Mouse (Mus musculus) midbrain, embryonic 12.5 days (tissue): Measurements from ENCODE around the gene Lmntd1. TPM values are rescaled to one million over a fixed set of nuclear protein-coding genes. Genes with fewer than 3 reads are reported as not detected.
A peak's percentile ranks its signal among the peaks of the same experiment; 100 is the strongest.

Experiments used
- ATAC-seq: fragments of 200-750 bp; cut with Nextera tagmentation; 2 replicates; pipeline ENCODE4 v1.8.0; 2017; ENCODE audit warnings: low read depth, moderate TSS enrichment, moderate library complexity; ENCODE audit not compliant: low FRiP score
- H3K27ac ChIP-seq: fragments of 300-500 bp; sonication (generic); replicated peaks from 2 replicates; pipeline ENCODE4 v1.5.1; 2016; ENCODE audit warnings: mild to moderate bottlenecking
- H3K27me3 ChIP-seq: fragments of 300-500 bp; sonication (generic); 2 replicates; pipeline ENCODE4 v1.6.1; 2016; ENCODE audit warnings: mild to moderate bottlenecking
- H3K36me3 ChIP-seq: fragments of 300-500 bp; sonication (generic); 2 replicates; pipeline ENCODE4 v1.6.1; 2016
- H3K4me1 ChIP-seq: fragments of 300-500 bp; sonication (generic); 2 replicates; pipeline ENCODE4 v1.6.1; 2016
- H3K4me2 ChIP-seq: fragments of 300-500 bp; sonication (generic); replicated peaks from 2 replicates; pipeline ENCODE4 v1.6.1; 2016; ENCODE audit warnings: mild to moderate bottlenecking, moderate library complexity
- H3K4me3 ChIP-seq: fragments of 300-500 bp; sonication (generic); 2 replicates; pipeline ENCODE4 v1.5.1; 2016; ENCODE audit warnings: mild to moderate bottlenecking
- H3K9ac ChIP-seq: fragments of 300-500 bp; sonication (generic); replicated peaks from 2 replicates; pipeline ENCODE4 v1.6.1; 2016; ENCODE audit warnings: mild to moderate bottlenecking, moderate library complexity
- H3K9me3 ChIP-seq: fragments of 300-500 bp; sonication (generic); 2 replicates; pipeline ENCODE4 v1.6.1; 2016; ENCODE audit warnings: mild to moderate bottlenecking
- whole genome bisulfite sequencing: fragments of 180-500 bp; shearing (Covaris S2); methylation state at CpG from one replicate; pipeline ENCODE4 v1.1.7; 2016; 5-methylcytosine and 5-hydroxymethylcytosine counted together
- polyA plus RNA-seq: library from polyadenylated mRNA; unstranded; fragments of >200 nt; fragmentation: Nextera tagmentation; extraction: Ambion mirVana; gene quantifications from 2 replicates; pipeline ENCODE4 v1.2.1, GENCODE M21; 2016

The Lmntd1 gene
- polyA plus RNA-seq, 1 experiment from 2014 or later: 0.46 TPM

DNA sequence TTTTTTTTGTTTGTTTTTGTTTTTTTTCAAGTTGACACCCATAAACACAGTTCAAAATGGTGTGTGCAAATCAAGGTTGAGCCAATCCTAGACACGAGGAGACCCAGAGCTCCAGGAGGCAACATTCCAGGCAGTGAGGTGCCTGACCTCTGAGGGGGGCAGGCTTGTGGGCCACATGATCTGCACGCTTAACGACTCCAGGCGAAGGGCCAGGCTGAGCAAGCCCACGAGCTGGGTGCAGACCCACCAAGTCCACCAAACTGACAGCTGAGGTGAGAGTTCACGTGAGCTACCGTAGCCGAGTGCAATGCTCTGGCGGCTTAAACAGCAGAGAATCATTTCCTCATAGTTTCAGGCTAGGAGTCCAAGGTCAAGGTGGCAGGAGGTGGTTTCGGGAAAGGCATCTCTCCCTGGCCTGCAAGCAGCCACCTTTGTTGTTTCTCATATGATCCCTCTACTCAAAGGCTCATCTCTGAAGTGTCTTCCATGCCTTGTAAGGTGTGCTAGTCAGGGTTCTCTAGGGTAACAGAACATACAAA, 136.7 kb downstream of the Lmntd1 start:
- Histone ChIP-seq H3K4me3 (no peak overlapping the region), H3K4me1 (peaks cover 9% of the 10 kb centered on the region), H3K9me3 (no peaks in the 10 kb centered on the region), H3K36me3 (no peaks in the 10 kb centered on the region), H3K27me3 (peaks cover 20% of the 10 kb centered on the region; the same call in 1 of the 2 replicates), H3K9ac (no peak overlapping the region), H3K27ac (no peak overlapping the region; the same call in 1 of the 2 replicates), H3K4me2 (no peak overlapping the region)
- ATAC-seq: no peak
- WGBS: 67% methylated on average over 10 of the region's 10 CpGs

DNA sequence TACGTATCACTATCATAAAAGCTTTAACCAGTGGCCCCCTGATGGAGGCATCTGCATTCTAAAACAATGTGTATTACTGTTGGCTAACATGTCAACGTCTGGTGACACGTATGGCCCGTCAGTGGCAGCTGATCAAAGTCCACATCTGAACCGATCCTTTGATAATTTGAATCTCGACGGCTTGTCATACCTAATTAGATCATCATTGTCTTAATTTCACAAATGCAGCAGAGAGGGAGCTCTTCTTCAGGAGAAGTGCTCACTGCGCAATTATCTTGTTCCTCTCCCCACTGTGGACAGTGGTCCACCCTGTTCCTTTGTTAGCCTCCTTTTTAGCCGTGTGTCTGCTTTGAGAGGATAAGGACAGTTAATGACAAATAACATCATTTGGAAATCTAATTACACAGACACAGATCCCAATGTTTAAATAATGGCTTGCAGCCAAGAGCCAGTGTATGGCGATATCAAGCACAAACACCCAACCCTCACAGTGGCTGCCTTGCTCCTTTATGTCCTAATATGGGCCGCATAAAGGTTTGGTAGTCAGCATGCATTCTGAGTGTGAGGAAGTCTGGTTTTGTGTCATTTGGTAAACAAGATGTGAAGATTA, 142.4 kb downstream of the Lmntd1 start:
- peak; percentile 21; the same call in 1 of the 2 replicates for ATAC-seq
- Histone ChIP-seq H3K9me3 (no peaks in the 10 kb centered on the region), H3K27ac (no peak overlapping the region), H3K27me3 (0 out of 2 replicates have a peak, but pooled peaks cover 7% of the 10 kb centered on the region), H3K4me3 (no peak overlapping the region), H3K9ac (no peak overlapping the region), H3K4me1 (peaks cover 9% of the 10 kb centered on the region; the same call in 1 of the 2 replicates), H3K36me3 (no peaks in the 10 kb centered on the region), H3K4me2 (no peak overlapping the region)
- 66% methylated on average over 11 of the region's 11 CpGs for WGBS

DNA sequence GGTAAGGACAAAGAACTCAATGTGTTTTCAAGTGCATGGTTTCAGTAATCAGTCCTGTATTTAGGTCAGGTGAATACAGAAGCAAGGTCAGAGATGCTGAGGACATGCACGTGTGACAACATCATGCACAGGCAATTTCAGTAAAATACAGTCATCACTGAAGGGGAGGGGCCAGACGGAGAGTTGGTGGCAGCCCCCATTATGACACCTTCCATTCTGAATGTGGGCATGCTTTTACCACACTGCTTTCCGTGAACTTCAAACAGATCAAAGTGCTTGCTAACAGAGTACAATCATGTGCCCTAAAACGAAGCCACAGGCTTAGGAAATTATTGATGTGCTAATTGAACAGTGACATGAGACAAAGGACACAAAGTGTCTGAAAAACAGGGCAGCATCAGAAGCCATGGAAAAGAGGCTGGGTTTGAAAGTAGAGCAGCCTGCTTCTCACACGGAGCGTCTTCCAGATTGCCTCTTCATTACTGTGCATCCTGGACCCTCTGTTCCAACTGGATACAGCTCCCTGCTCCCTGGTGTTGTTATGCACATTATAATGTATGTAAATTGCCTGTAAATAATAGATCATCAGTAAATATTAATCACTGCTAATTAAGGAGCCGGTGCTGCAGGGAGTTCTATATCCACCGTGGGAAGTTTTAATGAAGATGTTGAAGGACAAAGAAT, 144.7 kb downstream of the Lmntd1 start:
- no peak overlapping the region for H3K27ac ChIP-seq
- 67% methylated on average over 8 of the region's 8 CpGs for WGBS
- H3K27me3 ChIP-seq: 0 out of 2 replicates have a peak, but pooled peaks cover 7% of the 10 kb centered on the region
- H3K4me3 ChIP-seq: no peak overlapping the region
- no peaks in the 10 kb centered on the region for H3K9me3 ChIP-seq
- H3K36me3 ChIP-seq: no peaks in the 10 kb centered on the region
- H3K4me2 ChIP-seq: no peak overlapping the region
- ATAC-seq: no peak
- no peak overlapping the region for H3K9ac ChIP-seq
- peaks cover 9% of the 10 kb centered on the region; the same call in 1 of the 2 replicates for H3K4me1 ChIP-seq

DNA sequence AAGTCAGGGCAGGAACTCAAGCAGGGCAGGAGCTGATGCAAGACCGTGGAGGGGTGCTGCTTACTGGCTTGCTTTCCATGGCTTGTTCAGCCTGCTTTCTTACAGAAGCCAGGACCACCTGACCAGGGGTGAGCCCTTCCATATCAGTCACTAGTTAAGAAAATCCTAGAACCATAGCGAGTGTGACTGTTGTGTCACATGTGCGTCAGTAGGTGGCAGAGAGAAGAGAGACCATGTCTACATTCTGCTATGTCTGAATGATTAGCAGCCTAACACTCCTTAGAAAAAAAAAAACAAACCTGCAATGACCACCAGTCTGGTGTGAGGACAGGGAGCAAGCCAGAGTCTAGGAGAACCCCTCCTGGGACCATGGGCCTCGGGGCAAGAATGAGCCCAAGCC, 150.1 kb downstream of the Lmntd1 start:
- H3K27me3 ChIP-seq: no peaks in the 10 kb centered on the region
- no peak overlapping the region for H3K27ac ChIP-seq
- WGBS: 85% methylated on average over 4 of the region's 4 CpGs
- H3K4me1 ChIP-seq: no peaks in the 10 kb centered on the region
- H3K9me3 ChIP-seq: no peaks in the 10 kb centered on the region
- no peak overlapping the region for H3K4me2 ChIP-seq
- H3K9ac ChIP-seq: no peak overlapping the region
- H3K4me3 ChIP-seq: no peak overlapping the region
- no peak for ATAC-seq
- H3K36me3 ChIP-seq: no peaks in the 10 kb centered on the region

- H3K9ac ChIP-seq: no peak overlapping the region
- no peaks in the 10 kb centered on the region for H3K9me3 ChIP-seq
- H3K36me3 ChIP-seq: no peaks in the 10 kb centered on the region
- no peak overlapping the region for H3K4me3 ChIP-seq
- H3K4me1 ChIP-seq: no peaks in the 10 kb centered on the region
- no peak for ATAC-seq
- H3K4me2 ChIP-seq: no peak overlapping the region
- H3K27ac ChIP-seq: no peak overlapping the region
- no peaks in the 10 kb centered on the region for H3K27me3 ChIP-seq
- 87% methylated on average over 12 of the region's 12 CpGs for WGBS
These were observed 151.4 kb downstream of the Lmntd1 start for GRCm38 (mm10) chr6:145462677-145463245.

DNA sequence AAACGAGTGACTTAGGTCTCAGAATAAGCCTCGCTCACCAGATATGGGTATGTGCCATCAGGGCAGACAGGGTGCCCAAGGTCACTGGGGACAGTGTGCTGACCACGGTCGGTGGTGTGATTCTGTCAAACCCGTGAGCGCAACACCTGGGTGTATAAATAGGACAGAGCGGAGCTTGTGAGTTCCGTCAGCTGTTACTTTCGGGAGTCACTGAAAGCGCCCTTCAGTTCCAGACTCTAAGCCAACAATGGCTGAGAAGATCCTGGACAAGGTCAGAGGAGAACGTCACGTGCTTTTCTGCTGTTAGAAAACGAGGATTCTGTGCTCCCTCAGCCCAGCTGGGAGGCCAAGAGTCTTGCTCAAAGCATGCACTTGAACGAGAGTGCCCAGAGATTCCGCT, 157.1 kb downstream of the Lmntd1 start:
- no peak for ATAC-seq
- Histone ChIP-seq H3K4me3 (no peak overlapping the region), H3K36me3 (no peaks in the 10 kb centered on the region), H3K4me2 (no peak overlapping the region), H3K9ac (no peak overlapping the region), H3K9me3 (no peaks in the 10 kb centered on the region), H3K4me1 (no peaks in the 10 kb centered on the region), H3K27me3 (no peaks in the 10 kb centered on the region), H3K27ac (no peak overlapping the region)
- WGBS: 87% methylated on average over 15 of the region's 15 CpGs

DNA sequence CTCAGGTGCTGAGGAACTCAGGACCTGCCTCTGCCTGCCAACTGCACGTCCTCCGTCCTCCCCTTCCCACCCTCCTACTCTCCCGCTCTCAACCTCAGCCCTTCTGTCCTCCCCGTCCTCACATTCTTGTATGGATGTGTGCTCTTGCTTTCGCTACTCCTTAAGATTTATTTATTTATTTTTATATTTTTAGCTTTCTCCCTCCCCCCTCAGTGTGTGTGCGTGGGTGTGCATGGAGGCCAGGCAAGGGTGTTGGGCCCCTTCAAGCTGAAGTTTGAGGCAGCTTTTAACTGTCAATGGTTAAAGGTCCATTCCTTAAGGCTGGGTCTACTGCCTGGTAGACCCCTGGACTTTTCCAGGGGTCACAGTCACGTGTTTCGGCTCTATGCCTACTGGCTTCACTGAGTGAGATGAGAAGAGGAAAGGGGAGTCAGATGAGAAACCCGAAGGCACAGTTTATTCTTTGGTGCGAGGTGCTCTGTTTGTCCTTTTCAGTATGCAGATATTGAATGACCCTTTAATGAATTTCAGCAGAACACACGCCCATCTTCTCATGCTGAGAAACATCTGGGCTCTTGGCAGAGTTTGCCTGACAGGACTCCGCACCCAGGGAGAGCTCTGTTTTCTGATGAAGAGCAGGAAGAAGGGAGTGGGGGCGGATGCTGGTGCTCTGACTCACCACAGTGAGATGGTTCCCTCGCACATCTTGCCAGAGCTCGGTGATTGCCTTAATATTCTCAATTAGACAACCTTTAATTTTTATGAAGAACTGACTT, 163.3 kb downstream of the Lmntd1 start:
- Histone ChIP-seq H3K4me2 (no peak overlapping the region), H3K4me3 (no peak overlapping the region), H3K9ac (no peak overlapping the region), H3K4me1 (no peaks in the 10 kb centered on the region), H3K27me3 (no peaks in the 10 kb centered on the region), H3K9me3 (no peaks in the 10 kb centered on the region), H3K36me3 (no peaks in the 10 kb centered on the region), H3K27ac (no peak overlapping the region)
- ATAC-seq: no peak
- 83% methylated on average over 15 of the region's 15 CpGs for WGBS

- no peak overlapping the region for H3K9ac ChIP-seq
- no peaks in the 10 kb centered on the region for H3K9me3 ChIP-seq
- H3K4me2 ChIP-seq: no peak overlapping the region
- no peak overlapping the region for H3K4me3 ChIP-seq
- H3K27me3 ChIP-seq: no peaks in the 10 kb centered on the region
- no peak for ATAC-seq
- no peaks in the 10 kb centered on the region for H3K4me1 ChIP-seq
- WGBS: 73% methylated on average over 2 of the region's 2 CpGs
- H3K27ac ChIP-seq: no peak overlapping the region
- H3K36me3 ChIP-seq: no peaks in the 10 kb centered on the region
These were observed 165.8 kb downstream of the Lmntd1 start for GRCm38 (mm10) chr6:145448361-145448760.

GRCm38 (mm10) chr6:145445811-145446500, 168.2 kb downstream of the Lmntd1 start:
- 86% methylated on average over 8 of the region's 8 CpGs for WGBS
- Histone ChIP-seq H3K9me3 (no peaks in the 10 kb centered on the region), H3K27ac (no peak overlapping the region)

GRCm38 (mm10) chr6:145445380-145445779, 168.7 kb downstream of the Lmntd1 start:
- H3K27ac ChIP-seq: no peak overlapping the region
- H3K4me2 ChIP-seq: no peak overlapping the region
- H3K9me3 ChIP-seq: no peaks in the 10 kb centered on the region
- H3K4me1 ChIP-seq: no peaks in the 10 kb centered on the region
- no peak overlapping the region for H3K9ac ChIP-seq
- ATAC-seq: no peak
- no peaks in the 10 kb centered on the region for H3K36me3 ChIP-seq
- 80% methylated on average over 4 of the region's 4 CpGs for WGBS
- no peak overlapping the region for H3K4me3 ChIP-seq
- H3K27me3 ChIP-seq: no peaks in the 10 kb centered on the region

More at GRCm38 (mm10) chr6:145445811-145446500, 168.2 kb downstream of the Lmntd1 start:
- Histone ChIP-seq H3K4me1 (no peaks in the 10 kb centered on the region), H3K36me3 (no peaks in the 10 kb centered on the region), H3K4me3 (no peak overlapping the region), H3K4me2 (no peak overlapping the region), H3K9ac (no peak overlapping the region), H3K27me3 (no peaks in the 10 kb centered on the region)
- ATAC-seq: no peak

GRCm38 (mm10) chr6:145442786-145443185, 171.3 kb downstream of the Lmntd1 start:
- Histone ChIP-seq H3K9ac (no peak overlapping the region), H3K9me3 (no peaks in the 10 kb centered on the region), H3K36me3 (no peaks in the 10 kb centered on the region), H3K4me3 (no peak overlapping the region), H3K27me3 (no peaks in the 10 kb centered on the region), H3K4me1 (no peaks in the 10 kb centered on the region), H3K27ac (no peak overlapping the region), H3K4me2 (no peak overlapping the region)
- 56% methylated on average over 13 of the region's 13 CpGs for WGBS
- ATAC-seq: no peak
